Mouse (Mus musculus): ENCODE data around the gene Fam53b. TPM values are rescaled to one million over a fixed set of nuclear protein-coding genes. Genes with fewer than 3 reads are reported as not detected.
A peak's percentile ranks its signal among the peaks of the same experiment; 100 is the strongest.

The Fam53b gene
- total and polyA plus RNA-seq, 2 experiments from 2014 or later = 9.4 to 17.3 TPM

DNA sequence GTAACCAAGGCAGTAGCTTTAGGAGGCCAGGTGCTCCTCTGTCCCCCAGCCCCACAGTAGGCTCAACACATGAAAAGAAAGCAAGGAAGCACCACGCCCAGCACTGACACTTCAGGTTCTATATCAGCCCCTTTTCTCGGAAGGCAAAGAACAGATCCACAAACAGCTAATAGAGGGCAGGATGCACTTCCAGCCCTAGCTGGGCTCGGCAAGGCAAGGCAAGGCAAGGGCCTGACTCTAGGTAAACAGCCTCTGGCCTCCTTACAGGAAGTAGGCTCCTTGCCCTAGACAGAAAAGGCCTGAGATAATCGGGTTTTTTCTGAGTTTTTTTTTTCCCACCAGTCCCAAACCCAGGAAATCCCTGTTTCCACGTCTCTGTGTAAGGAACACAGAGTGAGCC is 124.0 kb downstream of the Fam53b start:
- no peaks in the 10 kb centered on the region for H3K27me3 ChIP-seq (ENCODE audit: insufficient read depth, low read length)
- WGBS = 80% methylated on average over 5 of the region's 5 CpGs
- H3K9ac ChIP-seq (replicated peaks; ENCODE audit: low read length, poor library complexity, severe bottlenecking) = no peak overlapping the region
- no peak overlapping the region for H3K27ac ChIP-seq (ENCODE audit: low read depth, low read length)
- H3K4me1 ChIP-seq (ENCODE audit: insufficient read depth, low read length) = no peaks in the 10 kb centered on the region; the same call in 1 of the 2 replicates
- ATAC-seq (ENCODE audit: low FRiP score) (no peak), DNase-seq (ENCODE audit: low spot score) (no peak)
- H3K9me3 ChIP-seq (ENCODE audit: low read length) = no peaks in the 10 kb centered on the region
- no peaks in the 10 kb centered on the region for H3K36me3 ChIP-seq (ENCODE audit: insufficient read depth, low read length)
- TF ChIP-seq CTCF (IDR thresholded peaks at IDR 0.05) = no peak
- no peak overlapping the region for H3K4me2 ChIP-seq (ENCODE audit: low read depth, low read length, poor library complexity, severe bottlenecking)
- no peak overlapping the region for H3K4me3 ChIP-seq (ENCODE audit: low read depth, low read length)

DNA sequence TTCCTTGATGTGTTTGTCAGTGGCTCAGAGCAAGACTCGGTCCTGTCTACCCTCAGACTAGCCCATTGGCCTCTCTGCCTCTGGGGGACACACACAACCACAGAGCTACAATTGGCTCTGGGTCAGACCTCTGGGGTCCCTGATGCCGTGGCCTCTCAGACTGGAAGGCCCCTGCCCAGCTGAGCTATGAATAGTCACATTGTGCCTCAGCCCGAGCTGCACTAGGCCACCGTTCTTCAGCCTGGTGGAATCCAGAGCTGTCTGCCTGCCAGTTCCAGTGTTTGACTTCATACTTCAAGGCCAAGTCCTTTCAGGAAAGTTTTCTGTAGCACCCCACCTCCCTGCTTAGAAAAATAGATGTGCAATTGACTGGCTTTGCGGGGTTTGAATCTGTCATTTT is 125.0 kb downstream of the Fam53b start:
- Histone ChIP-seq H3K9ac (replicated peaks; ENCODE audit: low read length, poor library complexity, severe bottlenecking) (no peak overlapping the region), H3K36me3 (ENCODE audit: insufficient read depth, low read length) (no peaks in the 10 kb centered on the region), H3K4me3 (ENCODE audit: low read depth, low read length) (no peak overlapping the region), H3K27me3 (ENCODE audit: insufficient read depth, low read length) (no peaks in the 10 kb centered on the region), H3K4me2 (ENCODE audit: low read depth, low read length, poor library complexity, severe bottlenecking) (no peak overlapping the region), H3K27ac (ENCODE audit: low read depth, low read length) (no peak overlapping the region), H3K4me1 (ENCODE audit: insufficient read depth, low read length) (no peaks in the 10 kb centered on the region; the same call in 1 of the 2 replicates), H3K9me3 (ENCODE audit: low read length) (no peaks in the 10 kb centered on the region)
- ATAC-seq (ENCODE audit: low FRiP score) = 0 out of 2 replicates have a peak, but pooled peaks have one; percentile 41
- DNase-seq (ENCODE audit: low spot score) = peak; percentile 74
- TF ChIP-seq CTCF (IDR thresholded peaks at IDR 0.05) = no peak
- 55% methylated on average over 5 of the region's 5 CpGs for WGBS

DNA sequence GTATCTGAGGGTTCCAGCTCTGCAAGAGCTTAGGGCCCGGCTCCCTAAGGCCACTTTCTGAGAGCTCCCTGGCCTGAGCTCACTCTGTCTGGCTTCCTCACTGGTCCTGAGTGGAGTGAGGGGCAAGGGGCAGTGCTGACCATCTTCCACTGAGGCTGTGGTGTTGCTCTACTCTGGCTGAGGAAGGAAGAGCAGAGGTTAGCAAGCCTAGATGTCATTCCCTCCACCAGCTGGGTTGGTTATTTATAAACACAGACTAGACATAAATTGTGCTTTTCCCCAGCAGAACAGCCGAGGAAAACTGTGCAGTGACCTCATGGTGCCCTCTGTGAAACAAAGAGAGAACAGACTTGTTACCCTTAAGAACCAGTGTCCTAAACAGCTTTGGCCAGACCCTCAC is 125.8 kb downstream of the Fam53b start:
- Histone ChIP-seq H3K4me2 (ENCODE audit: low read depth, low read length, poor library complexity, severe bottlenecking) (no peak overlapping the region), H3K4me1 (ENCODE audit: insufficient read depth, low read length) (no peaks in the 10 kb centered on the region; the same call in 1 of the 2 replicates), H3K9me3 (ENCODE audit: low read length) (no peaks in the 10 kb centered on the region), H3K27ac (ENCODE audit: low read depth, low read length) (no peak overlapping the region), H3K27me3 (ENCODE audit: insufficient read depth, low read length) (no peaks in the 10 kb centered on the region), H3K9ac (replicated peaks; ENCODE audit: low read length, poor library complexity, severe bottlenecking) (no peak overlapping the region), H3K36me3 (ENCODE audit: insufficient read depth, low read length) (no peaks in the 10 kb centered on the region), H3K4me3 (ENCODE audit: low read depth, low read length) (no peak overlapping the region)
- TF ChIP-seq CTCF (IDR thresholded peaks at IDR 0.05) = no peak
- no peak for DNase-seq (ENCODE audit: low spot score)
- WGBS = 70% methylated on average over 2 of the region's 2 CpGs
- no peak for ATAC-seq (ENCODE audit: low FRiP score)

DNA sequence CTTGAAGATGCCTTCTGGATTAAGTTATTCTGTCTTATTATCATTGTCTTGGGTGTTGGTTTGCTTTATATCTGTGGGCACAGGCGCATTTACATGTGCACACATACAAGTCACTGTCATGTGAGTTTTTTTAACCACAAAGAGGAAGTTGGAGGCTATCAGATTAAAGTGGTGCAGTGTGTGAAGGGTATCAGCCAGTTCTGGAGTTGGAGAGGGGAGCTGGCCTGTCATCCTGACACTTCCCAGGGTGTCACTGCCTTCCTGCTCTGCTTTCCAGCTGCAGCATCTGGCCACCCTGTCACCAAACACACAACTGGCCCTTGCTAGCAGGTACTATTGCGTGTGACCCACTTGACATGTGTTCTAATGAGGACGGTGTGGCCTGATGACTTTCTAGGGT is 127.2 kb downstream of the Fam53b start:
- H3K4me2 ChIP-seq (ENCODE audit: low read depth, low read length, poor library complexity, severe bottlenecking) = no peak overlapping the region
- H3K9me3 ChIP-seq (ENCODE audit: low read length) = no peaks in the 10 kb centered on the region
- WGBS = 92% methylated on average over 3 of the region's 3 CpGs
- H3K4me3 ChIP-seq (ENCODE audit: low read depth, low read length) = no peak overlapping the region
- H3K36me3 ChIP-seq (ENCODE audit: insufficient read depth, low read length) = no peaks in the 10 kb centered on the region
- DNase-seq (ENCODE audit: low spot score) (no peak), ATAC-seq (ENCODE audit: low FRiP score) (no peak)
- no peak overlapping the region for H3K27ac ChIP-seq (ENCODE audit: low read depth, low read length)
- no peak overlapping the region for H3K9ac ChIP-seq (replicated peaks; ENCODE audit: low read length, poor library complexity, severe bottlenecking)
- TF ChIP-seq CTCF (IDR thresholded peaks at IDR 0.05) = no peak
- H3K27me3 ChIP-seq (ENCODE audit: insufficient read depth, low read length) = no peaks in the 10 kb centered on the region
- no peaks in the 10 kb centered on the region; the same call in 1 of the 2 replicates for H3K4me1 ChIP-seq (ENCODE audit: insufficient read depth, low read length)

DNA sequence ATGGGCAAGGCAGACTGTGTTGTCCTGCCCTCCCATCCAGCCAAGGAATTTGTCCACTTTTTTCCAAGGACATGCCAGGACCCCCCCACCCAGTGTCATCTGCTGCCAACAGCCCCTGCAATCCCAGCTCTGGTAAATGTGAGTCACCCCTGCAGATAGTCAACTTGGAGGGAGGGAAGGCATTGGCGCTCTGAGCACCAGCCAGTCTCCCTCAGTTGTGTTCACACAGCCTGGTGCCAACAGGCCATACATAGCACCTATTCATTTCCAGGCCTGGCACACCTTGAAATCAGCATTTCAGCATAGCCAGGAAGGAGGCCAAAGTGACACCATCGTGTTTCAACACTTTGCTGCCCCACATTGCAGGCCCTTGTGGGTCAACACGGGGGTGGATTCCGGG is 129.8 kb downstream of the Fam53b start:
- Histone ChIP-seq H3K4me3 (ENCODE audit: low read depth, low read length) (no peak overlapping the region), H3K36me3 (ENCODE audit: insufficient read depth, low read length) (no peaks in the 10 kb centered on the region), H3K9ac (replicated peaks; ENCODE audit: low read length, poor library complexity, severe bottlenecking) (no peak overlapping the region), H3K9me3 (ENCODE audit: low read length) (no peaks in the 10 kb centered on the region), H3K27ac (ENCODE audit: low read depth, low read length) (no peak overlapping the region), H3K27me3 (ENCODE audit: insufficient read depth, low read length) (no peaks in the 10 kb centered on the region), H3K4me2 (ENCODE audit: low read depth, low read length, poor library complexity, severe bottlenecking) (no peak overlapping the region), H3K4me1 (ENCODE audit: insufficient read depth, low read length) (no peaks in the 10 kb centered on the region; the same call in 1 of the 2 replicates)
- ATAC-seq (ENCODE audit: low FRiP score) (no peak), DNase-seq (ENCODE audit: low spot score) (no peak)
- no peak for TF ChIP-seq CTCF (IDR thresholded peaks at IDR 0.05)
- WGBS = 90% methylated on average over 4 of the region's 4 CpGs

DNA sequence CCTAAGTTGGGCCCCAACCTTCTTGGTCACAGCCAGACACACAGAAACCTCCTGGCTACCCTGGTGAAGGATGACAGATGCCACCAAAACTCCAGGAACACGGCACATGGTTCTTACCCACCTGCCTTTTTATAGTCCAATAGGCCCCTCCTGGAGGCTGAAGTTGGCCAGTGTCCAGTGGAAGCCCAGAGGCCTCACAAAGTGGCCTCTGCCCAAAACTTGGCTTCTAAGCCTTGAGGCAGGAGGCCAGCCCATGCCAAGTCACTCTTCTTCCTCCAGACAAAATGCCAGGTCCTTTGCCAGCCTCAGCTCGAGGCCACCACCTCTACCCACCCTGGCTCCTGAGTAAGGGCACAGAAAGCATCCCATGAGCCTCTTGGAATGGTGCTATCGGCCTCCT is 130.8 kb downstream of the Fam53b start:
- no peak for TF ChIP-seq CTCF (IDR thresholded peaks at IDR 0.05)
- peak; percentile 30 for DNase-seq (ENCODE audit: low spot score)
- H3K27me3 ChIP-seq (ENCODE audit: insufficient read depth, low read length) = no peaks in the 10 kb centered on the region
- WGBS = 90% methylated on average over 3 of the region's 3 CpGs
- no peaks in the 10 kb centered on the region for H3K9me3 ChIP-seq (ENCODE audit: low read length)
- no peak overlapping the region for H3K4me2 ChIP-seq (ENCODE audit: low read depth, low read length, poor library complexity, severe bottlenecking)
- H3K9ac ChIP-seq (replicated peaks; ENCODE audit: low read length, poor library complexity, severe bottlenecking) = no peak overlapping the region
- no peaks in the 10 kb centered on the region for H3K36me3 ChIP-seq (ENCODE audit: insufficient read depth, low read length)
- no peaks in the 10 kb centered on the region for H3K4me1 ChIP-seq (ENCODE audit: insufficient read depth, low read length)
- H3K4me3 ChIP-seq (ENCODE audit: low read depth, low read length) = no peak overlapping the region
- no peak overlapping the region for H3K27ac ChIP-seq (ENCODE audit: low read depth, low read length)
- ATAC-seq (ENCODE audit: low FRiP score) = no peak
